Mouse (Mus musculus) CH12.LX (cell line): ENCODE measurements around the gene Lifr. TPM values are rescaled to one million over a fixed set of nuclear protein-coding genes. Genes with fewer than 3 reads are reported as not detected.

Experiments used
- DNase-seq: peaks from one replicate; pipeline ENCODE4 v3.0.0-alpha.2; 2013; ENCODE audit errors: extremely low read depth
- H3K27ac ChIP-seq: 2 replicates; pipeline ENCODE4 v1.5.1; 2012; ENCODE audit warnings: low read depth, mild to moderate bottlenecking, control low read depth, moderate library complexity; ENCODE audit not compliant: insufficient read depth
- H3K27me3 ChIP-seq: replicated peaks from 2 replicates; pipeline ENCODE3; 2012; ENCODE audit warnings: inconsistent platforms
- H3K36me3 ChIP-seq, 2 experiments: replicated peaks in 1 of 2; 2 replicates each; pipeline versions ENCODE3 to v1.6.1; 2012; ENCODE audit warnings: inconsistent platforms in 1 of 2, low read length in 1 of 2, mild to moderate bottlenecking in 1 of 2, mixed read lengths in 1 of 2, moderate library complexity in 1 of 2; ENCODE audit not compliant: control insufficient read depth in 1 of 2, insufficient read depth in 1 of 2
- H3K4me1 ChIP-seq, 2 experiments: 2 replicates each; pipeline ENCODE4 v1.6.1; 2012; ENCODE audit warnings: inconsistent platforms in 1 of 2, moderate library complexity in 1 of 2; ENCODE audit not compliant: insufficient read depth in 2 of 2, control insufficient read depth in 1 of 2
- H3K4me2 ChIP-seq: 2 replicates; pipeline ENCODE4 v1.6.1; 2012; ENCODE audit warnings: low read depth, mild to moderate bottlenecking, control low read depth; ENCODE audit not compliant: poor library complexity, insufficient read depth, severe bottlenecking
- H3K4me3 ChIP-seq, 3 experiments: fragments of 150-350 bp in 1 of 3; sonication (generic) in 1 of 3; replicated peaks in 1 of 3; 2 replicates each; pipeline versions ENCODE3 to v1.5.1; 2011 to 2012; ENCODE audit warnings: low read depth in 2 of 3, low read length in 2 of 3, mild to moderate bottlenecking in 2 of 3, moderate library complexity in 2 of 3, control low read depth in 1 of 3, improper control_type of control experiment in 1 of 3, inconsistent platforms in 1 of 3, mixed read lengths in 1 of 3; ENCODE audit not compliant: poor library complexity in 1 of 3
- H3K79me2 ChIP-seq: replicated peaks from 2 replicates; pipeline ENCODE4 v1.6.1; 2012; ENCODE audit warnings: mild to moderate bottlenecking, moderate library complexity; ENCODE audit not compliant: control insufficient read depth, poor library complexity, insufficient read depth, severe bottlenecking; ENCODE audit errors: extremely low read depth
- H3K9ac ChIP-seq: 2 replicates; pipeline ENCODE4 v1.6.1; 2012; ENCODE audit warnings: low read depth, mild to moderate bottlenecking, control low read depth, moderate library complexity; ENCODE audit not compliant: insufficient read depth
- H3K9me3 ChIP-seq: replicated peaks from 2 replicates; pipeline ENCODE3; 2012; ENCODE audit warnings: low read length, inconsistent platforms, mixed read lengths
- E2F4 ChIP-seq: IDR thresholded peaks from 2 replicates; pipeline ENCODE4 v1.6.1; 2011; ENCODE audit warnings: low read depth, low read length, improper control_type of control experiment; ENCODE audit not compliant: insufficient replicate concordance
- ELF1 ChIP-seq: IDR thresholded peaks from 2 replicates; pipeline ENCODE4 v1.6.1; 2014; ENCODE audit warnings: low read depth, mild to moderate bottlenecking, inconsistent platforms, low read length, improper control_type of control experiment
- ETS1 ChIP-seq: conservative IDR thresholded peaks from 2 replicates; pipeline ENCODE4 v1.6.1; 2012; ENCODE audit warnings: low read depth, mild to moderate bottlenecking, inconsistent platforms, low read length, improper control_type of control experiment, moderate library complexity
- GABPA ChIP-seq: IDR thresholded peaks from 2 replicates; pipeline ENCODE4 v1.6.1; 2012; ENCODE audit warnings: low read depth, low read length, improper control_type of control experiment, inconsistent platforms; ENCODE audit not compliant: insufficient replicate concordance
- HCFC1 ChIP-seq: IDR thresholded peaks from 2 replicates; pipeline ENCODE4 v1.6.1; 2012; ENCODE audit warnings: low read depth, mild to moderate bottlenecking, inconsistent platforms, low read length, improper control_type of control experiment
- JUN ChIP-seq: IDR thresholded peaks from 2 replicates; pipeline ENCODE4 v1.6.1; 2011; ENCODE audit warnings: low read depth, mild to moderate bottlenecking, low read length, improper control_type of control experiment, moderate library complexity; ENCODE audit not compliant: insufficient read depth
- MAFK ChIP-seq: IDR thresholded peaks from 2 replicates; pipeline ENCODE4 v1.6.1; 2011; ENCODE audit warnings: low read length, improper control_type of control experiment; ENCODE audit not compliant: insufficient replicate concordance
- MYC ChIP-seq: IDR thresholded peaks from 2 replicates; pipeline ENCODE4 v1.6.1; 2011; ENCODE audit warnings: low read depth, mild to moderate bottlenecking, improper control_type of control experiment, low read length
- NRF1 ChIP-seq: IDR thresholded peaks from 2 replicates; pipeline ENCODE4 v1.6.1; 2014; ENCODE audit warnings: low read depth, mild to moderate bottlenecking, inconsistent platforms, low read length, improper control_type of control experiment, moderate library complexity
- PAX5 ChIP-seq: IDR thresholded peaks from 2 replicates; pipeline ENCODE4 v1.6.1; 2012; ENCODE audit warnings: low read length, inconsistent platforms, mixed read lengths
- RAD21 ChIP-seq: IDR thresholded peaks from 2 replicates; pipeline ENCODE4 v1.6.1; 2011; ENCODE audit warnings: low read depth, mild to moderate bottlenecking, low read length, improper control_type of control experiment, moderate library complexity
- RCOR1 ChIP-seq: conservative IDR thresholded peaks from 2 replicates; pipeline ENCODE4 v1.6.1; 2012; ENCODE audit warnings: low read depth, mild to moderate bottlenecking, inconsistent platforms, low read length, improper control_type of control experiment
- TCF12 ChIP-seq: IDR thresholded peaks from 2 replicates; pipeline ENCODE4 v1.6.1; 2014; ENCODE audit warnings: low read depth, mild to moderate bottlenecking, inconsistent platforms, low read length, improper control_type of control experiment
- UBTF ChIP-seq: IDR thresholded peaks from 2 replicates; pipeline ENCODE4 v1.6.1; 2012; ENCODE audit warnings: low read depth, mild to moderate bottlenecking, inconsistent platforms, low read length, improper control_type of control experiment, moderate library complexity
- ZC3H11A ChIP-seq: IDR thresholded peaks from 2 replicates; pipeline ENCODE4 v1.6.1; 2012; ENCODE audit warnings: low read depth, mild to moderate bottlenecking, inconsistent platforms, low read length, improper control_type of control experiment
- ZKSCAN1 ChIP-seq: IDR thresholded peaks from 2 replicates; pipeline ENCODE4 v1.6.1; 2012; ENCODE audit warnings: low read depth, inconsistent platforms, low read length, improper control_type of control experiment, borderline replicate concordance
- ZMIZ1 ChIP-seq: IDR thresholded peaks from 2 replicates; pipeline ENCODE4 v1.6.1; 2012; ENCODE audit warnings: low read depth, mild to moderate bottlenecking, inconsistent platforms, low read length, improper control_type of control experiment
- dilution Hi-C: fragments of 300-500 bp; cut with MboI; formaldehyde crosslinking; loops from 2 replicates; pipeline ENCODE4 v1.14.3; 2020; ENCODE audit warnings: low sequenced_read_pairs; ENCODE audit not compliant: extremely low pct_unique_long_range_greater_than_20kb, extremely low pct_ligation_motif_present
- in situ Hi-C: fragments of 300-500 bp; cut with MboI; formaldehyde crosslinking; loops from 3 replicates; pipeline ENCODE4 v1.14.3; 2019; ENCODE audit warnings: low sequenced_read_pairs, low pct_ligation_motif_present, low pct_unique_long_range_greater_than_20kb, mixed read lengths
- polyA plus RNA-seq: library from polyadenylated mRNA; unstranded; fragments of >175 nt; gene quantifications from 2 replicates; pipeline ENCODE4 v1.2.1, GENCODE M21; 2012; ENCODE audit warnings: low read depth; ENCODE audit not compliant: insufficient read length
- total RNA-seq, 2 experiments: library from RNA; depleted of rRNA; stranded (reverse); fragments of 300-350 nt in 1 of 2; fragments of >200 nt in 1 of 2; gene quantifications; 2 replicates each; pipeline ENCODE4 v1.2.3; 2012 to 2014

Lifr gene
- total and polyA plus RNA-seq, 3 experiments = 0.03 TPM; not detected in 2

DNA sequence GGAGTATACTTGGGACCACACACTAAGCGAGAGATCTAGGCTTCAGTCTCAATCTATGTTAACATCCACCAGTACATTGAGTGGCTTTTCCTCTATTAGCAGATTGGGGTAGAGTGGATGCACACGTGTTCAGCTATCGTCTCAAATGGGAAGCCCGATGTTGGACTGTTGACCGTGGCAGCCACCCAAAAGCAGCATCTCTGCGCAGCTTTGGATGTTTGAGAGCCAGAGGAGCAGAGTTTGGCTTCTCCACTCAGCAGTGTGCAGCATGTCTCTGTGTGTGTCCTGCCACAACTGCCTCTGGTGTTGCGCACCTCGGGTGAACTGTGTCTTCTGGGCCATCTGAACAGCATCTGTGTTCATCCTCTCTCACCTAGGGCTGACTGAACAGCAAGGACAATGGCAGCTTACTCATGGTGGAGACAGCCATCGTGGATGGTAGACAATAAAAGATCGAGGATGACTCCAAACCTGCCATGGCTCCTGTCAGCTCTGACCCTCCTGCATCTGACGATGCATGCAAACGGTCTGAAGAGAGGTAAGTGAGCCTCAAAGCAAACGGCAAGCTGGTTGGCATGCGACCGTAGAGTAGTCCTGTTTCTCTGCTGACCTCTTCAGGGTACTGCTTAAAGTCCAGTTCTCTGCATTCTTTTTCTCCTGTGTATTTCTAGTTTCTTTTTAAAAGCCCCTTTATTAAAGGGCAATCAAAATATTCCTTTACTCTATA lies 63.8 kb downstream of the Lifr start:
- H3K4me2 ChIP-seq = no peak overlapping the region
- peaks cover 71% of the 10 kb centered on the region for H3K27me3 ChIP-seq
- TF ChIP-seq ELF1 = no peak
- TF ChIP-seq ZC3H11A = no peak
- TF ChIP-seq GABPA = no peak
- no peak for DNase-seq
- H3K9me3 ChIP-seq = no peaks in the 10 kb centered on the region
- H3K36me3 ChIP-seq = no peaks in the 10 kb centered on the region
- in situ Hi-C loops = no loop called here
- H3K4me3 ChIP-seq = no peak overlapping the region
- H3K27ac ChIP-seq = no peak overlapping the region
- no peaks in the 10 kb centered on the region for H3K4me1 ChIP-seq
- H3K79me2 ChIP-seq = no peaks in the 10 kb centered on the region
- dilution Hi-C loops = no loop called here
- no peak overlapping the region for H3K9ac ChIP-seq

DNA sequence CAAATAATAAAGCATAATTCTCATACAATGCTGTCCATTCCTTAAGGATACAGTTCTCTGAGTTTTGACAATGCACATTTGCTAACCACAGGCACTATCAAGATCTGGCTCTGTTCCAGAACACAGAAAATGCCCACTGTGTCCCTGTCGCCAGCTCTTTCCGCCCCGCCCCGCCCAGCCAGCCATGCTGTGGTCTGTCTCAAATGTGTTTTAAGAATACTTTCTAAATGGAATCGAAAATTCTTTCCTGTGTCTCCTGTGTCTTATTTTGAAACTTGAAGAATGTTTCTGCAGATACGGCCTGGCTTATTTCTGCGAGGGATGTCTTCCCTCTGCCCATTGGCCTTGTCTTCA lies 64.3 kb downstream of the Lifr start:
- Histone ChIP-seq H3K79me2 (no peaks in the 10 kb centered on the region), H3K4me1 (no peaks in the 10 kb centered on the region), H3K27ac (no peak overlapping the region), H3K9me3 (no peaks in the 10 kb centered on the region), H3K9ac (no peak overlapping the region), H3K4me2 (no peak overlapping the region), H3K36me3 (no peaks in the 10 kb centered on the region), H3K27me3 (peaks cover 73% of the 10 kb centered on the region), H3K4me3 (no peak overlapping the region)
- dilution Hi-C loops = no loop called here
- DNase-seq = no peak
- in situ Hi-C loops = no loop called here
- TF ChIP-seq MYC = no peak
- TF ChIP-seq PAX5 = no peak
- no peak for TF ChIP-seq MAFK
- TF ChIP-seq ZC3H11A = no peak
- no peak for TF ChIP-seq RAD21
- no peak for TF ChIP-seq RCOR1
- no peak for TF ChIP-seq NRF1
- no peak for TF ChIP-seq ZMIZ1
- no peak for TF ChIP-seq E2F4
- no peak for TF ChIP-seq ELF1
- TF ChIP-seq HCFC1 = no peak
- TF ChIP-seq ZKSCAN1 = no peak
- no peak for TF ChIP-seq UBTF
- TF ChIP-seq JUN = no peak
- no peak for TF ChIP-seq TCF12
- no peak for TF ChIP-seq ETS1
